Comparison of ENCODE assay signal across 1 mouse cellular context in genomic region chr7:124784995-124785394, GRCm38 (mm10).
TF ChIP-seq lines count a peak whose summit lies in the region.

No protein-coding gene starts in this region.

TF ChIP-seq in CH12.LX, 34 proteins besides CTCF, POLR2A, EP300 and RAD21 (continued from another document):
- TF ChIP-seq JUN (IDR thresholded peaks at IDR 0.05; ENCODE audit: insufficient read depth, low read depth, low read length) (no peak), PAX5 (IDR thresholded peaks at IDR 0.05; ENCODE audit: low read length) (no peak), KAT2A (IDR thresholded peaks at IDR 0.05; ENCODE audit: insufficient replicate concordance, low read length) (no peak)
